Mouse (Mus musculus) CH12.LX (cell line): Measurements from ENCODE around the gene Gm13694.
"Not testable (repeated sequence)": the region's sequence is repeated elsewhere in the genome, so short reads cannot be mapped to it uniquely, and the experiment has no call there.

Experiments used
- CTCF ChIP-seq, 2 experiments: IDR thresholded peaks in 1 of 2; conservative IDR thresholded peaks in 1 of 2; 2 replicates each; pipeline ENCODE4 v1.5.1; 2011 to 2012; ENCODE audit warnings: low read depth in 2 of 2, low read length in 2 of 2, improper control_type of control experiment in 1 of 2, inconsistent platforms in 1 of 2, mild to moderate bottlenecking in 1 of 2, moderate library complexity in 1 of 2
- KAT2A ChIP-seq: IDR thresholded peaks from 2 replicates; pipeline ENCODE4 v1.6.1; 2012; ENCODE audit warnings: low read length, improper control_type of control experiment, inconsistent platforms; ENCODE audit not compliant: insufficient replicate concordance

DNA sequence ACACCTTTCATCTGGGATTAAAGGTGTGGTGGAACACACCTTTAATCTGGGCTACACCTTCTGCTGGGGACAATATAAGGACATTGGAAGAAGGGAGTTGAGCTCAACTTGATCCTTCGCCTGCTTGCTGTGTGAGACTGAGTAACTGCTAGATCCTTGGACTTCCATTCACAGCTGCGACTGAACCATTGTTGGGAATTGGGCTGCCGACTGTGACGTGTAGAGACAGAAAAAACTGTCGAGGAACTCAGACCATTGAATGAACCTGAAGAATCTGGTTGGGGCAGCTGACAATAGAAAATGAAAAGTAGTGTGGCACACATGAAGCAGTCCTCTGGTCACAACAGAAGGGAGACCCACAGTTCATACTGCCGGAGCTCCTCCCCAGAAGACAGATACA lies 5.9 kb upstream of the Gm13694 start, which contains the start of gene Gm13696:
- TF ChIP-seq CTCF (conservative IDR thresholded peaks at IDR 0.05 in 1 of 2, IDR thresholded peaks at IDR 0.05 in 1 of 2; ENCODE audit: low read depth in 2 of 2, low read length in 2 of 2); KAT2A: not testable (repeated sequence)
